Mouse (Mus musculus) lung, postnatal 0 days (tissue): Measurements from ENCODE around the gene Mcoln2.

Experiments
- CTCF ChIP-seq: IDR thresholded peaks from 2 replicates; pipeline ENCODE4 v1.5.1; 2016; ENCODE audit warnings: antibody characterized with exemption, mild to moderate bottlenecking
- EP300 ChIP-seq: IDR thresholded peaks from 2 replicates; pipeline ENCODE4 v1.6.1; 2016; ENCODE audit warnings: antibody characterized with exemption, mild to moderate bottlenecking, control low read depth

DNA sequence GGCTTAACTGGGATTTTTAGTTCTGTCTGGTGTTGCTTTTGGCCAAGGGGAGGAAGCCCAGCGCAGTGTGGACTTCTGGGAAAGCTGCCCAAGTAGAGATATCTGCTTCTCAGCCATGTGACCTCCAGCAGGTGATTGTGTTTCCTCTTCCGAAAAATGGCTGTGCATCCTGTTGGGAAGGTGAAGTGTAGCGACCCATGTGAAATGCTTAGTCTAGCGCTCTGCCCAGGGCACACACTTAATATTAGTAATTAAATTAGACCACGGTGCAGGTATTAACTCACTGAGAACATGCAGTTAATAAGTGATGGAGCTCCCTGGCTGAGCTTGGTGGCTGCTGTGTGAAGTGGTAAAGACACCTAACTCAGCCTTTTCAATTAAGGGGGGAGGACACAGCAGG, 88.0 kb downstream of the Mcoln2 start:
- TF ChIP-seq CTCF (no peak), EP300 (no peak)
